Mouse (Mus musculus): Measurements from ENCODE around the gene Lrp6. TPM values are rescaled to one million over a fixed set of nuclear protein-coding genes. Genes with fewer than 3 reads are reported as not detected.

Lrp6 gene
- polyA plus RNA-seq, 1 experiment, result 0.21 TPM

- no peak for TF ChIP-seq TAL1 (IDR thresholded peaks at IDR 0.05; ENCODE audit: low read length)
- no peak for TF ChIP-seq GATA1 (IDR thresholded peaks at IDR 0.05; ENCODE audit: low read length)
- no peaks in the 10 kb centered on the region; the same call in 1 of the 2 replicates for H3K27me3 ChIP-seq (ENCODE audit: control insufficient read depth)
- no peaks in the 10 kb centered on the region for H3K4me1 ChIP-seq (ENCODE audit: control insufficient read depth)
- H3K9me3 ChIP-seq (ENCODE audit: control insufficient read depth, low read length), result no peaks in the 10 kb centered on the region
- no peak overlapping the region for H3K4me3 ChIP-seq (replicated peaks)
- no peaks in the 10 kb centered on the region for H3K36me3 ChIP-seq (ENCODE audit: control insufficient read depth)
Measured at GRCm38 (mm10) chr6:134414532-134414883, 152.3 kb downstream of the Lrp6 start.

GRCm38 (mm10) chr6:134413706-134414531 lies 152.8 kb downstream of the Lrp6 start:
- Histone ChIP-seq H3K9me3 (ENCODE audit: control insufficient read depth, low read length) (no peaks in the 10 kb centered on the region), H3K4me3 (replicated peaks) (no peak overlapping the region), H3K4me1 (ENCODE audit: control insufficient read depth) (no peaks in the 10 kb centered on the region), H3K27me3 (ENCODE audit: control insufficient read depth) (no peaks in the 10 kb centered on the region; the same call in 1 of the 2 replicates), H3K36me3 (ENCODE audit: control insufficient read depth) (no peaks in the 10 kb centered on the region)
- TF ChIP-seq TAL1 (IDR thresholded peaks at IDR 0.05; ENCODE audit: low read length) (no peak), GATA1 (IDR thresholded peaks at IDR 0.05; ENCODE audit: low read length) (no peak)

- Histone ChIP-seq H3K4me1 (ENCODE audit: control insufficient read depth) (no peaks in the 10 kb centered on the region), H3K36me3 (ENCODE audit: control insufficient read depth) (no peaks in the 10 kb centered on the region), H3K27me3 (ENCODE audit: control insufficient read depth) (no peaks in the 10 kb centered on the region), H3K4me3 (replicated peaks) (no peak overlapping the region), H3K9me3 (ENCODE audit: control insufficient read depth, low read length) (no peaks in the 10 kb centered on the region)
- TF ChIP-seq TAL1 (IDR thresholded peaks at IDR 0.05; ENCODE audit: low read length) (no peak), GATA1 (IDR thresholded peaks at IDR 0.05; ENCODE audit: low read length) (no peak)
Measured at GRCm38 (mm10) chr6:134407226-134407625, 159.5 kb downstream of the Lrp6 start.

- Histone ChIP-seq H3K27me3 (ENCODE audit: control insufficient read depth) (no peaks in the 10 kb centered on the region), H3K36me3 (ENCODE audit: control insufficient read depth) (no peaks in the 10 kb centered on the region), H3K9me3 (ENCODE audit: control insufficient read depth, low read length) (no peaks in the 10 kb centered on the region), H3K4me3 (replicated peaks) (no peak overlapping the region), H3K4me1 (ENCODE audit: control insufficient read depth) (no peaks in the 10 kb centered on the region)
- TF ChIP-seq GATA1 (IDR thresholded peaks at IDR 0.05; ENCODE audit: low read length), result no peak
- TF ChIP-seq TAL1 (IDR thresholded peaks at IDR 0.05; ENCODE audit: low read length), result no peak
Measured at GRCm38 (mm10) chr6:134403684-134404070, 163.1 kb downstream of the Lrp6 start.

- no peaks in the 10 kb centered on the region for H3K9me3 ChIP-seq (ENCODE audit: control insufficient read depth, low read length)
- TF ChIP-seq GATA1 (IDR thresholded peaks at IDR 0.05; ENCODE audit: low read length) (no peak), TAL1 (IDR thresholded peaks at IDR 0.05; ENCODE audit: low read length) (no peak)
- no peaks in the 10 kb centered on the region for H3K27me3 ChIP-seq (ENCODE audit: control insufficient read depth)
- H3K4me1 ChIP-seq (ENCODE audit: control insufficient read depth), result no peaks in the 10 kb centered on the region
- no peak overlapping the region for H3K4me3 ChIP-seq (replicated peaks)
- H3K36me3 ChIP-seq (ENCODE audit: control insufficient read depth), result no peaks in the 10 kb centered on the region
Measured at GRCm38 (mm10) chr6:134402914-134403683, 163.7 kb downstream of the Lrp6 start.

Other genes starting within 250 kb of the Lrp6 start
- not detected in 2 replicates for gene Bcl2l14, start 170.6 kb downstream of the Lrp6 start, polyA plus RNA-seq (2012)
- not detected in 2 replicates for gene Mansc1, start 65.5 kb upstream of the Lrp6 start, polyA plus RNA-seq (2012)
- 2.4 and 2.7 TPM in 2 replicates for gene Borcs5, start 72.5 kb upstream of the Lrp6 start, polyA plus RNA-seq (2012)
- gene Dusp16, start 225.7 kb upstream of the Lrp6 start, polyA plus RNA-seq (2012), result 0.22 and 0.52 TPM in 2 replicates

All from erythroblast, embryonic 14.5 days (primary cell).